Mouse (Mus musculus): ENCODE measurements around the gene Vps45. TPM values are rescaled to one million over a fixed set of nuclear protein-coding genes. Genes with fewer than 3 reads are reported as not detected.
"Not testable (repeated sequence)": the region's sequence is repeated elsewhere in the genome, so short reads cannot be mapped to it uniquely, and the experiment has no call there.

Vps45 gene
- polyA plus RNA-seq, 1 experiment from 2014 or later: 61.6 TPM

GRCm38 (mm10) chr3:95997203-95997721 lies 61.0 kb downstream of the Vps45 start:
- DNase-seq (ENCODE audit: low spot score): peak; percentile 60

- DNase-seq (ENCODE audit: low spot score): no peak
These were observed 61.7 kb downstream of the Vps45 start for GRCm38 (mm10) chr3:95996451-95997073.

GRCm38 (mm10) chr3:95995802-95996428 lies 62.4 kb downstream of the Vps45 start, which contains the start of gene Plekho1:
Gene Plekho1 (minus strand): TSS chr3:95996001.
- DNase-seq (ENCODE audit: low spot score): peak; percentile 41

- peak; percentile 57 for DNase-seq (ENCODE audit: low spot score)
These were observed 63.1 kb downstream of the Vps45 start for GRCm38 (mm10) chr3:95994975-95995801.

GRCm38 (mm10) chr3:95994381-95994846 lies 63.9 kb downstream of the Vps45 start:
- peak; percentile 19 for DNase-seq (ENCODE audit: low spot score)

- no peak for DNase-seq (ENCODE audit: low spot score)
These were observed 64.4 kb downstream of the Vps45 start for GRCm38 (mm10) chr3:95993881-95994280.

GRCm38 (mm10) chr3:95992990-95993603 lies 65.2 kb downstream of the Vps45 start:
- DNase-seq (ENCODE audit: low spot score): no peak

- no peak for DNase-seq (ENCODE audit: low spot score)
These were observed 67.8 kb downstream of the Vps45 start for GRCm38 (mm10) chr3:95990413-95990941.

- no peak for DNase-seq (ENCODE audit: low spot score)
These were observed 69.3 kb downstream of the Vps45 start for GRCm38 (mm10) chr3:95988969-95989368.

- no peak for DNase-seq (ENCODE audit: low spot score)
These were observed 70.1 kb downstream of the Vps45 start for GRCm38 (mm10) chr3:95988138-95988537.

GRCm38 (mm10) chr3:95987386-95988110 lies 70.7 kb downstream of the Vps45 start:
- no peak for DNase-seq (ENCODE audit: low spot score)

GRCm38 (mm10) chr3:95986984-95987383 lies 71.3 kb downstream of the Vps45 start:
- no peak for DNase-seq (ENCODE audit: low spot score)

- DNase-seq (ENCODE audit: low spot score): peak; percentile 65
These were observed 72.2 kb downstream of the Vps45 start for GRCm38 (mm10) chr3:95986001-95986622.

- DNase-seq (ENCODE audit: low spot score): no peak
These were observed 72.9 kb downstream of the Vps45 start for GRCm38 (mm10) chr3:95985209-95986000.

- no peak for DNase-seq (ENCODE audit: low spot score)
These were observed 76.1 kb downstream of the Vps45 start for GRCm38 (mm10) chr3:95982129-95982528.

GRCm38 (mm10) chr3:95980276-95980970 lies 77.8 kb downstream of the Vps45 start:
- no peak for DNase-seq (ENCODE audit: low spot score)

GRCm38 (mm10) chr3:95978265-95978664 lies 80.0 kb downstream of the Vps45 start:
- DNase-seq (ENCODE audit: low spot score): no peak

GRCm38 (mm10) chr3:95977587-95977986 lies 80.7 kb downstream of the Vps45 start:
- not testable (repeated sequence) for DNase-seq (ENCODE audit: low spot score)
